Mouse (Mus musculus) limb, embryonic 11.5 days (tissue): ENCODE data around the gene Coro2b. TPM values are rescaled to one million over a fixed set of nuclear protein-coding genes. Genes with fewer than 3 reads are reported as not detected.

ENCODE experiments used
- ATAC-seq: fragments of 200-750 bp; cut with Nextera tagmentation; 2 replicates; pipeline ENCODE4 v1.8.0; 2017; ENCODE audit warnings: low read depth; ENCODE audit not compliant: insufficient number of reproducible peaks, low FRiP score, low TSS enrichment
- DNase-seq: peaks from one replicate; pipeline ENCODE4 v3.0.0-alpha.2; 2015; ENCODE audit warnings: low spot score
- H3K27ac ChIP-seq: fragments of 300-500 bp; sonication (generic); replicated peaks from 2 replicates; pipeline ENCODE4 v1.5.1; 2014; ENCODE audit warnings: low read depth, mild to moderate bottlenecking, low read length
- H3K27me3 ChIP-seq: fragments of 300-500 bp; sonication (generic); 2 replicates; pipeline ENCODE4 v1.6.1; 2014; ENCODE audit warnings: mild to moderate bottlenecking, low read length, mixed read lengths; ENCODE audit not compliant: control insufficient read depth, insufficient read depth
- H3K36me3 ChIP-seq: fragments of 300-500 bp; sonication (generic); 2 replicates; pipeline ENCODE4 v1.6.1; 2014; ENCODE audit warnings: mild to moderate bottlenecking, low read length, moderate library complexity, mixed read lengths; ENCODE audit not compliant: control insufficient read depth, insufficient read depth
- H3K4me1 ChIP-seq: fragments of 300-500 bp; sonication (generic); 2 replicates; pipeline ENCODE4 v1.6.1; 2014; ENCODE audit warnings: low read length, mixed read lengths; ENCODE audit not compliant: control insufficient read depth, insufficient read depth
- H3K4me2 ChIP-seq: fragments of 300-500 bp; sonication (generic); 2 replicates; pipeline ENCODE4 v1.6.1; 2014; ENCODE audit warnings: low read depth, mild to moderate bottlenecking, moderate library complexity; ENCODE audit not compliant: severe bottlenecking
- H3K4me3 ChIP-seq: fragments of 300-500 bp; sonication (generic); 2 replicates; pipeline ENCODE4 v1.5.1; 2014; ENCODE audit warnings: low read depth, low read length
- H3K9ac ChIP-seq: fragments of 300-500 bp; sonication (generic); 2 replicates; pipeline ENCODE4 v1.6.1; 2014; ENCODE audit warnings: mild to moderate bottlenecking, low read length
- H3K9me3 ChIP-seq: fragments of 300-500 bp; sonication (generic); 2 replicates; pipeline ENCODE4 v1.6.1; 2016; ENCODE audit warnings: low read length; ENCODE audit not compliant: control insufficient read depth
- WGBS: fragments of 180-500 bp; shearing (Covaris S2); extraction: QIAGEN DNeasy Blood & Tissue Kit; methylation state at CpG from one replicate; pipeline ENCODE4 v1.1.7; 2014; 5-methylcytosine and 5-hydroxymethylcytosine counted together
- polyA plus RNA-seq: library from polyadenylated mRNA; unstranded; fragments of >200 nt; fragmentation: Nextera tagmentation; extraction: Ambion mirVana; gene quantifications from 2 replicates; pipeline ENCODE4 v1.2.1, GENCODE M21; 2014

Coro2b gene
- polyA plus RNA-seq, 1 experiment from 2014 or later = 5.6 TPM

DNA sequence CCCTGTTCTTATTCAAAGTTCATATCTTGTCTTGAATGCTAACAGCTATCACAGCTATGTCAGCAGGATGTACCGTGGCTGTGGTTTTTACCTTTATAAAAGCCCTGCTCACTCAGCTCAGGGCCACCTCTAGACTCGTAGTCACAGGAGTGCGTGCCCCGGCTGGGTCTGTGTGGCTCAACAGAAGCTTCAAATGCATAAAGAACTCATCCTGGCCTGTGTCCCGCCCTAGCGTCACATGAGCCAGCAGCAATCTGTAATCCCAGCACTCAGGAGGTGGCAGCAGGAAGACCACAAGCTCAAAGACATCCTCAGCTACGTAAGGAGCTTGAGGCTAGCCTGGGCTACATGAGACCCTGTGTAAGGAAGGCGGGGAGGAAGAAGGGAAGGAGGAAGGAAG, 75.7 kb downstream of the Coro2b start:
- no peak for DNase-seq
- H3K27ac ChIP-seq = no peak overlapping the region
- no peaks in the 10 kb centered on the region for H3K9me3 ChIP-seq

DNA sequence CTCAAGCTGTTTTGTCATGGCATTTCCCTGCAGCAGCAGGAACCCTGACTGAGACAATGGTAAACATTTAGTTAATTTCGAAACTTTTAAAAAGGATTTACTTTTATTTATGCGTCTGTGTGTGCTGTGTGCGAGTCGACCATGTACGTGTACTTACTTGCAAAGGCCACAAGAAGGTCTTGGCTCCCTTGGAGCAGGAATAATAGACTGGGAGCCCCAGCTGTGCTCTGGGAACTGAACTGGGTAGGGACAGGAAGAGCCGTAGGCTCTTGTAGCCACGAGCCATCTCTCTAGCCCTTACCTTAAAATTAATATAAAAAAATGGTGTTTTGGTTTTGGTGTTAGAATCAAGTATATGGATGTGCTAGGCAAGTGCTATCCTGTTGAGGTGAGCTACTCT, 76.8 kb downstream of the Coro2b start:
- 92% methylated on average over 7 of the region's 7 CpGs for WGBS
- H3K4me3 ChIP-seq = no peak overlapping the region
- no peak overlapping the region for H3K27ac ChIP-seq
- H3K9me3 ChIP-seq = no peaks in the 10 kb centered on the region
- H3K4me1 ChIP-seq = peaks cover 2% of the 10 kb centered on the region; the same call in 1 of the 2 replicates
- DNase-seq = no peak
- ATAC-seq = no peak
- H3K4me2 ChIP-seq = no peak overlapping the region
- no peaks in the 10 kb centered on the region for H3K27me3 ChIP-seq
- H3K36me3 ChIP-seq = no peaks in the 10 kb centered on the region
- H3K9ac ChIP-seq = no peak overlapping the region

More for the DNA sequence above, 75.7 kb downstream of the Coro2b start:
- Histone ChIP-seq H3K4me3 (no peak overlapping the region), H3K27me3 (no peaks in the 10 kb centered on the region), H3K9ac (no peak overlapping the region), H3K4me1 (0 out of 2 replicates have a peak, but pooled peaks cover under 1% of the 10 kb centered on the region), H3K4me2 (no peak overlapping the region), H3K36me3 (no peaks in the 10 kb centered on the region)
- ATAC-seq = no peak
- WGBS = 85% methylated on average over 8 of the region's 8 CpGs

DNA sequence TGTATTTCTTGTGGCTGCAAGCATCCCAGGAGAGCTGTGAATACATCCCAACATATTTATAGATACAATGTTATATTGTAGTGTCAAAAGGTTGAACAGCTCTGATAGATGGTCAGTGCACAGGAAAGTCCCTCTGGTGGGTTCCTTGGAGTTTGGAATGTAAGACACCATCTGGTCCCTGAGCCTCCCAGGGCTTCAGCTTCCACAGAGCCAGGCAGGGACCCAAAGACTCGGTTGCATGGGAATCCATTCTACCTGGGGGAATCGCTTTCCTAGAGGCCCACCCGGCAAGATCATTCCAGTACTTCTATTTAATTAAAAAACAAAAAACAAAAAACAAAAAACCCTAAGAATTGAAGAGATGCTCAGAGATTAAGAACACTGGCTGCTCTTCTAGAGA, 78.4 kb downstream of the Coro2b start:
- no peak overlapping the region for H3K9ac ChIP-seq
- H3K4me2 ChIP-seq = no peak overlapping the region
- no peak overlapping the region for H3K27ac ChIP-seq
- peaks cover 2% of the 10 kb centered on the region; the same call in 1 of the 2 replicates for H3K4me1 ChIP-seq
- 89% methylated on average over 3 of the region's 3 CpGs for WGBS
- H3K27me3 ChIP-seq = no peaks in the 10 kb centered on the region
- no peaks in the 10 kb centered on the region for H3K9me3 ChIP-seq
- ATAC-seq (no peak), DNase-seq (no peak)
- H3K36me3 ChIP-seq = no peaks in the 10 kb centered on the region
- H3K4me3 ChIP-seq = no peak overlapping the region

DNA sequence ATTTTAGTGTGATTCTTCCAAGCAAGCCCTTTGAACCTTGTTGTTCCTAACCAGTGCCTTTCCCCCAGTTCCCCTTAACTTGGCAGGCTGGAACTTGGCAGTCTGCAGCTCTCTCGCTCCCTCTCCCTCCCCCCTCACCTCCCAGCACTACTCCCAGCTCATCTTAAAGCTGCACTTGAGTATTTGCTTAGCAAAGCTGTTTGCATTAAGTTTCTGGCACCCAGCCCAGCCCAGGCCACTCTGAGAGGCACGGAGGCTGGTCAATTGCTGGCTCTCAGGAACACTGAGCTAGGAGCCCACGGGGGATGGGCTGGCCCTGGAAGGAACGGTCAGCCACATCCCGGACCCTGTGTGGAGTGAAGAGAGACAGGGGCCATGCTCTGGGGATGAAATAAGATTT, 80.8 kb downstream of the Coro2b start:
- no peak overlapping the region for H3K27ac ChIP-seq
- DNase-seq (peak; percentile 39), ATAC-seq (no peak)
- no peaks in the 10 kb centered on the region for H3K36me3 ChIP-seq
- peaks cover 2% of the 10 kb centered on the region; the same call in 1 of the 2 replicates for H3K4me1 ChIP-seq
- H3K4me3 ChIP-seq = no peak overlapping the region
- no peak overlapping the region for H3K9ac ChIP-seq
- WGBS = 59% methylated on average over 5 of the region's 5 CpGs
- H3K9me3 ChIP-seq = no peaks in the 10 kb centered on the region
- no peaks in the 10 kb centered on the region for H3K27me3 ChIP-seq
- H3K4me2 ChIP-seq = no peak overlapping the region

DNA sequence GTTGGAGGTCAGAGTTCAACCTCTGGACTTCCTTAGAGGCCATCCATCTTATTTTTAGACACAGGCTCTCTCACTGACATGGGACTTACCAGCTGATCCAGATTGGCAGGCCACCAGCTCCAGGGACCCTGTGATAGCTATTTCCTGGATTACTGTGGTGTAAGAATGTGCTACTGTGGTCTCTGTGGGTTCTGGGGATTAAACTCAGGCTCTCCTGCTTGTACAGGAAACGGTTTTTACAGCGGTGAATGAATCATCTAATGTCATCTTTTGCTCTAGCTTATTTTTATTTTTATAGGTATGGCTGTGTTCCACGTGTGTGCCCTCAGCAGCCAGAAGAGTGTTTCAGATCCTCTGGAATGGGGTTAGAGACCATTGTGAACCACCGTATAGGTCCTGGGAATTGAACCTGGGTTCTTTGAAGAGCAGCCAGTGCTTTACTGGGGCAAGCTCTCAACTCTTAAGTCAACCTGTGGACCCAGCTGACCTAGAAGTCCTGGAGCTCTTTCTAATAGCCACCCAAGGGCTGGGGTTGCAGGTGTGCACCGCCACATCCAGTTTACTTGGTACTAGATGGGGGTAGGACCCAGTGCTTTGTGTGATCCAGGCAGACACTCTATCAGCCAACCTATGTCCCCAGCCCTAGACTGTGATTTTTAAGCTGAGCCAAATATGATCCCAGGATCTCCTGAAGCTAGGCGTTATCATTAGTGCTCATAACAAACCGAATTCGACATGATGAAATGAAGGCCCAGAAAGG, 81.5 kb downstream of the Coro2b start:
- no peak for DNase-seq
- no peak overlapping the region for H3K4me3 ChIP-seq
- H3K9ac ChIP-seq = no peak overlapping the region
- 88% methylated on average over 8 of the region's 8 CpGs for WGBS
- H3K27ac ChIP-seq = no peak overlapping the region
- H3K36me3 ChIP-seq = no peaks in the 10 kb centered on the region
- no peaks in the 10 kb centered on the region for H3K9me3 ChIP-seq
- H3K27me3 ChIP-seq = no peaks in the 10 kb centered on the region
- H3K4me2 ChIP-seq = no peak overlapping the region
- peaks cover 2% of the 10 kb centered on the region; the same call in 1 of the 2 replicates for H3K4me1 ChIP-seq
- no peak for ATAC-seq

DNA sequence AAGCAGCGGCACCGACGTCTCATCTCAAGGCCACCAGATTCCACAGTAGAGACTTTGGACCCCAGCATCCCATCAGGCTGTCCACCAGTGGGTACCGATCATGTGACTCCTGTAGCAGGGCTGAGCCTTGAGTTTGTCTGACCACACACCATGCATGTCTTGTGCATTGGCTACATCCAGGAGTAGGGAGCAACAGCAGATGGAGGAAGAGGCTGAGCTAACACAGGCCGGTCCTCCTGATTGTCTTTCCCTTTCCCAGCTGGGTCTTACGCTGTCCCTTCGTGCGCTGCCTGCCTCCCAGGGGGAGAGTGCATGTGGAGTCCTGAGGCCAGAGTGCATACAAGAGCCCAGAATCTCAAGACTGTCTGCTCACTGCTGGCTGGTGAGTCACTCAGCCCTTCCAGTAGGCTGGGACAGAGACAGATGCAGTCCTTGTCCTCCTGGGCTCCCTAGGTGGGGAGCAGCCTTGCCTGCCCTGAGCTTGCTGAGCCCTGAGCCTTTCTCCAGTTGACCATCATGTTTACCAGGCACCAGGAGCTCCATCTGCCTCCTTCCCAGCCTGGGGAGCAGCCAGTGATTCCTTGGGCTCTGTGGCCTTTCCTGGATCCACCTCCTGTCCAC, 84.4 kb downstream of the Coro2b start:
- Histone ChIP-seq H3K9ac (no peak overlapping the region), H3K4me3 (no peak overlapping the region), H3K4me2 (no peak overlapping the region), H3K4me1 (peaks cover 2% of the 10 kb centered on the region; the same call in 1 of the 2 replicates), H3K9me3 (no peaks in the 10 kb centered on the region), H3K36me3 (no peaks in the 10 kb centered on the region), H3K27me3 (no peaks in the 10 kb centered on the region), H3K27ac (no peak overlapping the region)
- no peak for DNase-seq
- 95% methylated on average over 8 of the region's 8 CpGs for WGBS
- no peak for ATAC-seq

DNA sequence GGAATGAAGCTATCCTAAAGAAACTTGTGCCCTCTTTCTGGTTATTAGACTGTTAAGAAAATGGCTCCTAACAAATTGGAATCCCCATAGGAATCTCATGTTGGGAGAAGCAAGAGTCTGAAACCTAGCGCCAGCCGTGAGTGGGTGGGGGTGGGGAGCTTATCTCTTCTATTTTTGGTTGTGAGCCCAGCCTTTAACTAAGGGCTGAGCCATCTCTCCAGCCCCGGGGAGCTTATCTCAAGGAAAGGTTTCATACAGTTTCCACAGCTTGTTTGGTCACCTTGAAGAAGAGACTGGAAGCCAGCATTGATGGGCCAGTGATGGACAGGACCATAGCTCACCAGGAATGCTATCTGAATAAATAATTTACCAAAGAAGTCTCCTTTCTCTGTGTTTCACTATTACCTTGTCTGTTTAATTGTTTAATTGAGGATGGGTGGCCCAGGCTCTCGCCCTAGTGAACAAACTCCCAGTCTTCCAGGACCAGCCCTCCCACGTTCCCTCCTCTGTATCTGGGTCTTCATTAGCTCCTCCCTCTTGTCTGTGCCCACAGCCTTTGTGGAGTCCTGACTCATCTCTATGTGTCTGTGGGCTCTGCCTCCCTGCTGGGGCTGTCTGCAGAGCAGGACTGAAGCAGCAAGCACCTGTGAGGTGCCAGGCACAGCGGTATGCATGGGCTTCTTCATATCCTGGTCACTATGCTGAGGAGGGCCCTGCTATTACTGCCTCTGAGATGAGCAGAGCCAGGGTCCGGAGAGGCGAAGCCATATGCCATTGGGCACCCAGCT, 85.1 kb downstream of the Coro2b start:
- Histone ChIP-seq H3K27ac (no peak overlapping the region), H3K4me2 (no peak overlapping the region), H3K4me3 (no peak overlapping the region), H3K36me3 (no peaks in the 10 kb centered on the region), H3K27me3 (no peaks in the 10 kb centered on the region), H3K9me3 (no peaks in the 10 kb centered on the region), H3K9ac (no peak overlapping the region), H3K4me1 (peaks cover 2% of the 10 kb centered on the region; the same call in 1 of the 2 replicates)
- DNase-seq (no peak), ATAC-seq (no peak)
- 79% methylated on average over 8 of the region's 8 CpGs for WGBS

DNA sequence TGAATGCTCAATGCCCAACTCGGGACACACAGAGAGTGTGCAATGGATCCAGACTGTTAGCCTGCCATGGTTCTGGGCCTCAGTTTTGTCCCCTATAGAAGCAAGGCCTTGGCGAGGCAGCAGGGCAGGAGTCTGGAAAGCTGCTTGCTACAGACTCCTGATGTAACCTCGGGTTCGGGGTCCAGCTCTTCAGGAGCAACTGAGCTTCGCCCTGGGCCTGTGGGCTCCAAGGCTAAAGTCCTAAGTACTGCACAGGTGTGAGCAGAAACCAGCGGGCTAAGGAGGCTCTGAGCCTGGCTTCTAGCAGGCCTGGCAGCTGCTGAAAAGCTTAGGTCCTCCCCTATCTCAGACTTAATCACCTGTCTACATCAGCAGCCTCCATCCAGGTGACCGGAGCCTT, 86.0 kb downstream of the Coro2b start:
- H3K9ac ChIP-seq = no peak overlapping the region

More for the DNA sequence above, 86.0 kb downstream of the Coro2b start:
- Histone ChIP-seq H3K4me3 (no peak overlapping the region), H3K27me3 (no peaks in the 10 kb centered on the region), H3K9me3 (no peaks in the 10 kb centered on the region), H3K4me2 (no peak overlapping the region), H3K4me1 (no peaks in the 10 kb centered on the region; the same call in 1 of the 2 replicates), H3K27ac (no peak overlapping the region), H3K36me3 (no peaks in the 10 kb centered on the region)
- DNase-seq = no peak
- 72% methylated on average over 7 of the region's 7 CpGs for WGBS
- ATAC-seq = no peak
